Mouse (Mus musculus) MEL (cell line): ENCODE data around the gene Atp5e. TPM values are rescaled to one million over a fixed set of nuclear protein-coding genes. Genes with fewer than 3 reads are reported as not detected.

Source experiments
- DNase-seq: peaks from one replicate; pipeline ENCODE4 v3.0.0; 2011; ENCODE audit warnings: low read depth, low spot score
- H3K27ac ChIP-seq: 2 replicates; pipeline ENCODE4 v1.5.1; 2012; ENCODE audit warnings: low read depth, mild to moderate bottlenecking, control low read depth, low read length, moderate library complexity; ENCODE audit not compliant: control insufficient read depth
- H3K27me3 ChIP-seq, 2 experiments: fragments of 150-350 bp in 1 of 2; sonication (generic) in 1 of 2; 2 replicates each; pipeline ENCODE4 v1.6.1; 2012; ENCODE audit warnings: low read length in 2 of 2, mild to moderate bottlenecking in 2 of 2, improper control_type of control experiment in 1 of 2, moderate library complexity in 1 of 2; ENCODE audit not compliant: insufficient read depth in 2 of 2, control insufficient read depth in 1 of 2
- H3K36me3 ChIP-seq, 2 experiments: 2 replicates each; pipeline ENCODE4 v1.6.1; 2012 to 2014; ENCODE audit warnings: low read length in 2 of 2, improper control_type of control experiment in 1 of 2, inconsistent platforms in 1 of 2, mild to moderate bottlenecking in 1 of 2; ENCODE audit not compliant: insufficient read depth in 2 of 2, control insufficient read depth in 1 of 2
- H3K4me1 ChIP-seq, 2 experiments: fragments of 150-350 bp in 1 of 2; sonication (generic) in 1 of 2; 2 replicates each; pipeline ENCODE4 v1.6.1; 2012; ENCODE audit warnings: low read length in 2 of 2, improper control_type of control experiment in 1 of 2, mild to moderate bottlenecking in 1 of 2; ENCODE audit not compliant: insufficient read depth in 2 of 2, control insufficient read depth in 1 of 2
- H3K4me3 ChIP-seq, 2 experiments: fragments of 150-350 bp in 1 of 2; sonication (generic) in 1 of 2; 2 replicates each; pipeline ENCODE4 v1.5.1; 2012; ENCODE audit warnings: low read depth in 2 of 2, low read length in 2 of 2, mild to moderate bottlenecking in 2 of 2, moderate library complexity in 2 of 2, control low read depth in 1 of 2, improper control_type of control experiment in 1 of 2; ENCODE audit not compliant: control insufficient read depth in 1 of 2, insufficient read depth in 1 of 2
- H3K79me2 ChIP-seq: 2 replicates; pipeline ENCODE4 v1.6.1; 2012; ENCODE audit warnings: mild to moderate bottlenecking, low read length, moderate library complexity; ENCODE audit not compliant: control insufficient read depth, poor library complexity, insufficient read depth
- H3K9ac ChIP-seq: 2 replicates; pipeline ENCODE4 v1.6.1; 2012; ENCODE audit warnings: low read depth, mild to moderate bottlenecking, control low read depth, low read length, moderate library complexity; ENCODE audit not compliant: control insufficient read depth, poor library complexity, severe bottlenecking
- H3K9me3 ChIP-seq: fragments of 150-350 bp; sonication (generic); replicated peaks from 2 replicates; pipeline ENCODE4 v1.6.1; 2012; ENCODE audit warnings: mild to moderate bottlenecking, low read length, improper control_type of control experiment, moderate library complexity; ENCODE audit not compliant: insufficient read depth
- CHD1 ChIP-seq: IDR thresholded peaks from 2 replicates; pipeline ENCODE4 v1.6.1; 2012; ENCODE audit warnings: low read depth, mild to moderate bottlenecking, inconsistent platforms, low read length, improper control_type of control experiment
- ELF1 ChIP-seq: IDR thresholded peaks from 2 replicates; pipeline ENCODE4 v1.6.1; 2014; ENCODE audit warnings: low read depth, mild to moderate bottlenecking, inconsistent platforms, low read length, improper control_type of control experiment, moderate library complexity
- GATA1 ChIP-seq: IDR thresholded peaks from 2 replicates; pipeline ENCODE4 v1.6.1; 2011; ENCODE audit warnings: low read depth, low read length, improper control_type of control experiment
- HCFC1 ChIP-seq: IDR thresholded peaks from 2 replicates; pipeline ENCODE4 v1.6.1; 2012; ENCODE audit warnings: low read depth, mild to moderate bottlenecking, inconsistent platforms, low read length, improper control_type of control experiment, moderate library complexity
- MAFK ChIP-seq: IDR thresholded peaks from 2 replicates; pipeline ENCODE4 v1.6.1; 2011; ENCODE audit warnings: low read depth, mild to moderate bottlenecking, low read length, improper control_type of control experiment, borderline replicate concordance
- MAZ ChIP-seq: IDR thresholded peaks from 2 replicates; pipeline ENCODE4 v1.6.1; 2012; ENCODE audit warnings: low read depth, mild to moderate bottlenecking, inconsistent platforms, low read length, improper control_type of control experiment
- MEF2A ChIP-seq: IDR thresholded peaks from 2 replicates; pipeline ENCODE4 v1.6.1; 2014; ENCODE audit warnings: low read depth, mild to moderate bottlenecking, inconsistent platforms, low read length, improper control_type of control experiment; ENCODE audit not compliant: poor library complexity, insufficient replicate concordance, severe bottlenecking; ENCODE audit errors: extremely low read depth
- MYB ChIP-seq: IDR thresholded peaks from 2 replicates; pipeline ENCODE4 v1.6.1; 2011; ENCODE audit warnings: mild to moderate bottlenecking, low read depth, low read length, improper control_type of control experiment
- MYC ChIP-seq: IDR thresholded peaks from 2 replicates; pipeline ENCODE4 v1.6.1; 2011; ENCODE audit warnings: low read depth, mild to moderate bottlenecking, low read length, improper control_type of control experiment, moderate library complexity
- NELFE ChIP-seq: IDR thresholded peaks from 2 replicates; pipeline ENCODE4 v1.6.1; 2011; ENCODE audit warnings: low read depth, low read length, improper control_type of control experiment
- POLR2AphosphoS2 ChIP-seq: IDR thresholded peaks from 2 replicates; pipeline ENCODE4 v1.6.1; 2011; ENCODE audit warnings: low read length, improper control_type of control experiment
- POLR2AphosphoS5 ChIP-seq: IDR thresholded peaks from 2 replicates; pipeline ENCODE4 v1.6.1; 2012; ENCODE audit warnings: low read depth, borderline replicate concordance, mild to moderate bottlenecking, inconsistent platforms, low read length, moderate library complexity, mixed read lengths
- RAD21 ChIP-seq: IDR thresholded peaks from 2 replicates; pipeline ENCODE4 v1.6.1; 2011; ENCODE audit warnings: mild to moderate bottlenecking, low read depth, low read length, improper control_type of control experiment
- SIN3A ChIP-seq: IDR thresholded peaks from 2 replicates; pipeline ENCODE4 v1.6.1; 2012; ENCODE audit warnings: low read length, improper control_type of control experiment, inconsistent platforms
- SMC3 ChIP-seq: IDR thresholded peaks from 2 replicates; pipeline ENCODE4 v1.6.1; 2011; ENCODE audit warnings: low read depth, low read length, improper control_type of control experiment
- TBP ChIP-seq: IDR thresholded peaks from 2 replicates; pipeline ENCODE4 v1.8.0; 2011; ENCODE audit warnings: low read depth, low read length, improper control_type of control experiment
- TCF12 ChIP-seq: IDR thresholded peaks from 2 replicates; pipeline ENCODE4 v1.6.1; 2014; ENCODE audit warnings: low read depth, mild to moderate bottlenecking, inconsistent platforms, low read length, improper control_type of control experiment, moderate library complexity
- ZKSCAN1 ChIP-seq: IDR thresholded peaks from 2 replicates; pipeline ENCODE4 v1.6.1; 2012; ENCODE audit warnings: low read depth, mild to moderate bottlenecking, inconsistent platforms, low read length, improper control_type of control experiment, moderate library complexity
- polyA plus RNA-seq, 2 experiments: library from polyadenylated mRNA; stranded (reverse) in 1 of 2; unstranded in 1 of 2; fragments of >175 nt in 1 of 2; fragments of >200 nt in 1 of 2; gene quantifications; 2 replicates each; pipeline versions ENCODE4 v1.2.1 to v1.2.4; 2012; ENCODE audit warnings: low replicate concordance in 2 of 2, low read depth in 1 of 2; ENCODE audit not compliant: insufficient read length in 2 of 2, insufficient read depth in 1 of 2, missing spikeins in 1 of 2
- total RNA-seq: library from RNA; depleted of rRNA; stranded (reverse); fragments of 300-350 nt; gene quantifications from 2 replicates; pipeline ENCODE4 v1.2.3, GENCODE M21; 2012

The Atp5e gene
- total and polyA plus RNA-seq, 3 experiments, result 225 to 561 TPM; not detected in 1

- no peak overlapping the region for H3K9ac ChIP-seq
- TF ChIP-seq CHD1 (no peak), MYC (no peak), MAZ (no peak), MEF2A (no peak), SIN3A (no peak), POLR2AphosphoS2 (no peak), TBP (no peak), ZKSCAN1 (no peak), HCFC1 (no peak), POLR2AphosphoS5 (no peak)
- H3K36me3 ChIP-seq, result no peaks in the 10 kb centered on the region; a peak in 2 of 4 replicates
- H3K27me3 ChIP-seq, result no peaks in the 10 kb centered on the region
- H3K4me3 ChIP-seq, result no peak overlapping the region
- H3K9me3 ChIP-seq, result no peaks in the 10 kb centered on the region
- no peak overlapping the region for H3K27ac ChIP-seq
- no peaks in the 10 kb centered on the region for H3K79me2 ChIP-seq
- DNase-seq, result no peak
- H3K4me1 ChIP-seq, result peaks cover 3 to 15% of the 10 kb centered on the region in 2 experiments
Observed at GRCm38 (mm10) chr2:174446492-174446891, 17.4 kb downstream of the Atp5e start.

GRCm38 (mm10) chr2:174445018-174445417, 18.9 kb downstream of the Atp5e start:
- H3K4me1 ChIP-seq, result peaks cover 0 to 8% of the 10 kb centered on the region in 2 experiments; a peak in 2 of 4 replicates
- H3K9ac ChIP-seq, result no peak overlapping the region
- H3K36me3 ChIP-seq, result no peaks in the 10 kb centered on the region; a peak in 1 of 4 replicates
- TF ChIP-seq MAZ, result no peak
- TF ChIP-seq SMC3, result no peak
- no peak for TF ChIP-seq RAD21
- TF ChIP-seq GATA1, result no peak
- no peak for TF ChIP-seq NELFE
- TF ChIP-seq ELF1, result no peak
- TF ChIP-seq MAFK, result no peak
- no peak for TF ChIP-seq SIN3A
- no peak for TF ChIP-seq MYB
- TF ChIP-seq TCF12, result no peak
- TF ChIP-seq, all 39 proteins: peak for 0
- Histone ChIP-seq H3K79me2 (no peaks in the 10 kb centered on the region), H3K9me3 (no peaks in the 10 kb centered on the region), H3K27me3 (no peaks in the 10 kb centered on the region), H3K4me3 (no peak overlapping the region), H3K27ac (no peak overlapping the region)
- DNase-seq, result no peak
